14 mouse cellular contexts compared by ENCODE assay signal in genomic region chr1:168230858-168231257, GRCm38 (mm10).
DNase-seq lines count a peak whose midpoint lies in the region; ATAC-seq and TF ChIP-seq lines count a peak whose summit lies in the region.
"Had no signal": no experiment of that assay in that cellular context is flagged by ENCODE, and none has a peak within 500 bp of the region (broad histone marks: within the 10 kb centered on the region; RNA-seq: fewer than 3 reads in every experiment).

No protein-coding gene starts in this region.

- ATAC-seq in hindbrain, embryonic 13.5 days (ENCODE audit: low FRiP score), result no peak
- ATAC-seq in hindbrain, embryonic 11.5 days (ENCODE audit: low FRiP score), result no peak
- no peak for ATAC-seq in midbrain, embryonic 13.5 days
- ATAC-seq in midbrain, embryonic 11.5 days (ENCODE audit: low FRiP score), result no peak
- ATAC-seq in forebrain, embryonic 12.5 days (ENCODE audit: low FRiP score), result no peak

- no peaks in the 10 kb centered on the region for H3K79me2 ChIP-seq in myocyte (ENCODE audit: control insufficient read depth, insufficient read depth)

- TF ChIP-seq POLR2A in myocyte (IDR thresholded peaks at IDR 0.05; ENCODE audit: insufficient read length, low read depth), result no peak

- H3K27me3 ChIP-seq in hindbrain, embryonic 13.5 days, result no peaks in the 10 kb centered on the region
- H3K27me3 ChIP-seq in hindbrain, embryonic 11.5 days (ENCODE audit: control insufficient read depth, insufficient read depth, low read length), result no peaks in the 10 kb centered on the region
- no peaks in the 10 kb centered on the region for H3K27me3 ChIP-seq in midbrain, embryonic 13.5 days
- H3K27me3 ChIP-seq in midbrain, embryonic 11.5 days (ENCODE audit: control insufficient read depth, insufficient read depth, low read length), result no peaks in the 10 kb centered on the region
- H3K27me3 ChIP-seq in forebrain, embryonic 12.5 days, result no peaks in the 10 kb centered on the region
- H3K27me3 ChIP-seq in myocyte (ENCODE audit: control insufficient read depth, insufficient read depth, insufficient read length), result no peaks in the 10 kb centered on the region
- H3K27me3 ChIP-seq: CH12.LX; limb, embryonic 15.5 days had no signal

- no peak overlapping the region for H3K4me3 ChIP-seq in hindbrain, embryonic 13.5 days
- H3K4me3 ChIP-seq in hindbrain, embryonic 11.5 days (ENCODE audit: low read depth, low read length), result no peak overlapping the region
- no peak overlapping the region for H3K4me3 ChIP-seq in midbrain, embryonic 13.5 days (replicated peaks)
- no peak overlapping the region for H3K4me3 ChIP-seq in midbrain, embryonic 11.5 days (ENCODE audit: low read depth, low read length)
- H3K4me3 ChIP-seq in forebrain, embryonic 12.5 days (replicated peaks), result no peak overlapping the region
- H3K4me3 ChIP-seq in myocyte, result no peak overlapping the region
- H3K4me3 ChIP-seq: limb, embryonic 15.5 days had no signal

- peak overlapping the region; percentile 69 for H3K27ac ChIP-seq in hindbrain, embryonic 13.5 days
- H3K27ac ChIP-seq in hindbrain, embryonic 11.5 days (ENCODE audit: low read depth, low read length), result no peak overlapping the region
- peak overlapping the region; percentile 41 for H3K27ac ChIP-seq in midbrain, embryonic 13.5 days
- no peak overlapping the region for H3K27ac ChIP-seq in midbrain, embryonic 11.5 days (ENCODE audit: low read depth, low read length)
- H3K27ac ChIP-seq in forebrain, embryonic 12.5 days, result peak overlapping the region; percentile 60

- no peak overlapping the region for H3K9ac ChIP-seq in hindbrain, embryonic 13.5 days
- H3K9ac ChIP-seq in hindbrain, embryonic 11.5 days (ENCODE audit: low read depth, low read length), result no peak overlapping the region
- H3K9ac ChIP-seq in midbrain, embryonic 13.5 days (replicated peaks), result no peak overlapping the region
- no peak overlapping the region for H3K9ac ChIP-seq in midbrain, embryonic 11.5 days (ENCODE audit: low read length)
- H3K9ac ChIP-seq in forebrain, embryonic 12.5 days, result no peak overlapping the region
- H3K9ac ChIP-seq: limb, embryonic 15.5 days had no signal

- H3K4me1 ChIP-seq in hindbrain, embryonic 13.5 days (replicated peaks), result peaks cover 51% of the 10 kb centered on the region
- H3K4me1 ChIP-seq in hindbrain, embryonic 11.5 days (replicated peaks; ENCODE audit: control insufficient read depth, insufficient read depth, low read length), result no peaks in the 10 kb centered on the region; the same call in 1 of the 2 replicates
- peaks cover 63% of the 10 kb centered on the region for H3K4me1 ChIP-seq in midbrain, embryonic 13.5 days (replicated peaks)
- H3K4me1 ChIP-seq in midbrain, embryonic 11.5 days (ENCODE audit: control insufficient read depth, insufficient read depth, low read length), result peaks cover 9% of the 10 kb centered on the region
- peaks cover 56% of the 10 kb centered on the region for H3K4me1 ChIP-seq in forebrain, embryonic 12.5 days

- 21% methylated on average over 1 of the region's 1 CpGs for WGBS in hindbrain, embryonic 13.5 days
- WGBS in hindbrain, embryonic 11.5 days, result 74% methylated on average over 1 of the region's 1 CpGs
- 49% methylated on average over 1 of the region's 1 CpGs for WGBS in midbrain, embryonic 13.5 days
- 57% methylated on average over 1 of the region's 1 CpGs for WGBS in midbrain, embryonic 11.5 days
- 79% methylated on average over 1 of the region's 1 CpGs for WGBS in forebrain, embryonic 12.5 days

- no peak overlapping the region for H3ac ChIP-seq in myocyte (ENCODE audit: control insufficient read depth, insufficient read length)

- no peaks in the 10 kb centered on the region for H3K36me3 ChIP-seq in hindbrain, embryonic 13.5 days
- no peaks in the 10 kb centered on the region for H3K36me3 ChIP-seq in hindbrain, embryonic 11.5 days (ENCODE audit: control insufficient read depth, insufficient read depth, low read length)
- no peaks in the 10 kb centered on the region for H3K36me3 ChIP-seq in midbrain, embryonic 13.5 days
- no peaks in the 10 kb centered on the region for H3K36me3 ChIP-seq in midbrain, embryonic 11.5 days (ENCODE audit: control insufficient read depth, insufficient read depth, low read length)
- peaks cover 3% of the 10 kb centered on the region; the same call in 1 of the 2 replicates for H3K36me3 ChIP-seq in forebrain, embryonic 12.5 days (replicated peaks)
- H3K36me3 ChIP-seq in myocyte (ENCODE audit: control insufficient read depth, insufficient read depth), result no peaks in the 10 kb centered on the region
- H3K36me3 ChIP-seq: limb, embryonic 15.5 days had no signal

- no peak for DNase-seq in hindbrain, embryonic 11.5 days (ENCODE audit: low spot score)
- no peak for DNase-seq in midbrain, embryonic 11.5 days (ENCODE audit: low spot score, missing footprints)
- no peak for DNase-seq in right cerebral cortex, adult 2 months (ENCODE audit: low spot score in 2 of 2)
- no peak for DNase-seq in cerebellum, postnatal 4 days (ENCODE audit: low spot score in 2 of 2)
- DNase-seq: adrenal gland, postnatal 36 days; cerebellum, adult 11-12 months; heart, postnatal 36 days; right cerebral cortex, postnatal 14 days had no signal

- no peak overlapping the region for H3K4me2 ChIP-seq in hindbrain, embryonic 13.5 days
- no peak overlapping the region for H3K4me2 ChIP-seq in hindbrain, embryonic 11.5 days (replicated peaks; ENCODE audit: low read depth, low read length)
- H3K4me2 ChIP-seq in midbrain, embryonic 13.5 days (replicated peaks), result no peak overlapping the region
- H3K4me2 ChIP-seq in midbrain, embryonic 11.5 days, result no peak overlapping the region
- no peak overlapping the region for H3K4me2 ChIP-seq in forebrain, embryonic 12.5 days
- H3K4me2 ChIP-seq in myocyte (ENCODE audit: low read depth), result peak overlapping the region; percentile 59
- H3K4me2 ChIP-seq: limb, embryonic 15.5 days had no signal

- H3K9me3 ChIP-seq in hindbrain, embryonic 13.5 days, result no peaks in the 10 kb centered on the region
- H3K9me3 ChIP-seq in hindbrain, embryonic 11.5 days (ENCODE audit: control insufficient read depth, low read length), result no peaks in the 10 kb centered on the region
- H3K9me3 ChIP-seq in midbrain, embryonic 13.5 days, result no peaks in the 10 kb centered on the region
- H3K9me3 ChIP-seq in midbrain, embryonic 11.5 days (ENCODE audit: control insufficient read depth, low read length), result no peaks in the 10 kb centered on the region
- no peaks in the 10 kb centered on the region for H3K9me3 ChIP-seq in forebrain, embryonic 12.5 days
- H3K9me3 ChIP-seq: limb, embryonic 15.5 days had no signal

TF ChIP-seq in myocyte, 11 proteins besides CTCF, POLR2A, EP300 and RAD21:
- no peak for TF ChIP-seq POLR2AphosphoS2 (IDR thresholded peaks at IDR 0.05; ENCODE audit: insufficient read length, low read depth)
- TF ChIP-seq MAX (IDR thresholded peaks at IDR 0.05; ENCODE audit: low read depth), result no peak
- 0 out of 2 replicates have a peak, but pooled peaks have one; percentile 23 for TF ChIP-seq CEBPB (IDR thresholded peaks at IDR 0.05; ENCODE audit: insufficient read depth, poor library complexity, severe bottlenecking)
- no peak for TF ChIP-seq REST (IDR thresholded peaks at IDR 0.05; ENCODE audit: insufficient read depth, insufficient read length)

Comparison
In these comparisons a context has a peak if more than half of its experiments do, and no peak if none do; other contexts are left out.
1. H3K27ac ChIP-seq: peak in hindbrain, embryonic 13.5 days (single experiment), midbrain, embryonic 13.5 days (single experiment) and forebrain, embryonic 12.5 days (single experiment); none in hindbrain, embryonic 11.5 days (single experiment) and midbrain, embryonic 11.5 days (single experiment).